8 mouse cellular contexts compared by ENCODE assay signal in genomic region chr11:98682811-98683210, GRCm38 (mm10). TPM values are rescaled to one million over a fixed set of nuclear protein-coding genes. Genes with fewer than 3 reads are reported as not detected.
DNase-seq lines count a peak whose midpoint lies in the region; ATAC-seq lines count a peak whose summit lies in the region.

No protein-coding gene starts in this region.

- peaks cover 26% of the 10 kb centered on the region for H3K36me3 ChIP-seq in heart, embryonic 16.5 days (ENCODE audit: control insufficient read depth, insufficient read depth)
- peaks cover 35% of the 10 kb centered on the region for H3K36me3 ChIP-seq in hindbrain, embryonic 10.5 days
- peaks cover 29% of the 10 kb centered on the region for H3K36me3 ChIP-seq in midbrain, embryonic 13.5 days

- H3K9me3 ChIP-seq in heart, embryonic 16.5 days (replicated peaks; ENCODE audit: control insufficient read depth, low read length): no peaks in the 10 kb centered on the region
- no peaks in the 10 kb centered on the region for H3K9me3 ChIP-seq in hindbrain, embryonic 10.5 days
- no peaks in the 10 kb centered on the region for H3K9me3 ChIP-seq in midbrain, embryonic 13.5 days

- no peak; the same call in 1 of the 2 replicates for ATAC-seq in heart, embryonic 16.5 days (replicated peaks; ENCODE audit: extremely low read depth, insufficient read depth, low FRiP score)
- peak; percentile 34; the same call in 1 of the 2 replicates for ATAC-seq in midbrain, embryonic 13.5 days
- no peak for ATAC-seq in activated CD4-positive, CD25-positive, alpha-beta regulatory T cell, adult 4 months

- DNase-seq in heart, adult 9 months (ENCODE audit: low spot score in 2 of 2): no peak
- DNase-seq in R1 (ENCODE audit: low read depth, low spot score): peak; percentile 24
- DNase-seq in hindbrain, embryonic 10.5 days (ENCODE audit: low spot score): no peak
- no peak for DNase-seq in left cerebral cortex, postnatal 10 days (ENCODE audit: extremely low spot score in 1 of 2, low spot score in 2 of 2)
- DNase-seq in left cerebral cortex, postnatal 14 days (ENCODE audit: low spot score in 2 of 2): no peak

- intact Hi-C loops in left cerebral cortex, postnatal 10 days (cut with DNase I): no loop called here
- intact Hi-C loops in left cerebral cortex, postnatal 14 days (cut with DNase I): no loop called here

- H3K9ac ChIP-seq in heart, embryonic 16.5 days (ENCODE audit: low read length): peak overlapping the region; percentile 100
- H3K9ac ChIP-seq in midbrain, embryonic 13.5 days (replicated peaks): peak overlapping the region; percentile 99

- H3K4me1 ChIP-seq in heart, embryonic 16.5 days (ENCODE audit: control insufficient read depth, insufficient read depth, low read length): peaks cover 9% of the 10 kb centered on the region
- peaks cover 22% of the 10 kb centered on the region for H3K4me1 ChIP-seq in hindbrain, embryonic 10.5 days (replicated peaks)
- peaks cover 16% of the 10 kb centered on the region for H3K4me1 ChIP-seq in midbrain, embryonic 13.5 days (replicated peaks)

- peak overlapping the region; percentile 93 for H3K4me2 ChIP-seq in heart, embryonic 16.5 days (ENCODE audit: low read depth, low read length)
- H3K4me2 ChIP-seq in midbrain, embryonic 13.5 days (replicated peaks): peak overlapping the region; percentile 79

- no peaks in the 10 kb centered on the region for H3K27me3 ChIP-seq in heart, embryonic 16.5 days (ENCODE audit: control insufficient read depth, insufficient read depth, low read length)
- no peaks in the 10 kb centered on the region for H3K27me3 ChIP-seq in hindbrain, embryonic 10.5 days (ENCODE audit: insufficient read depth, poor library complexity, severe bottlenecking)
- no peaks in the 10 kb centered on the region for H3K27me3 ChIP-seq in midbrain, embryonic 13.5 days

- H3K27ac ChIP-seq in heart, embryonic 16.5 days (ENCODE audit: low read length): peak overlapping the region; percentile 85
- peak overlapping the region; percentile 94 for H3K27ac ChIP-seq in hindbrain, embryonic 10.5 days
- H3K27ac ChIP-seq in midbrain, embryonic 13.5 days: peak overlapping the region; percentile 66

- under 1% methylated on average over 23 of the region's 23 CpGs for WGBS in heart, embryonic 16.5 days
- under 1% methylated on average over 23 of the region's 23 CpGs for WGBS in hindbrain, embryonic 10.5 days
- under 1% methylated on average over 23 of the region's 23 CpGs for WGBS in midbrain, embryonic 13.5 days

- H3K4me3 ChIP-seq in heart, embryonic 16.5 days (ENCODE audit: low read length): peak overlapping the region; percentile 100
- H3K4me3 ChIP-seq in hindbrain, embryonic 10.5 days: peak overlapping the region; percentile 93
- H3K4me3 ChIP-seq in midbrain, embryonic 13.5 days (replicated peaks): peak overlapping the region; percentile 94

RNA-seq across cellular contexts. Expression of gene Psmd3, which starts 0.5 kb away (rescaled TPM):
- polyA plus RNA-seq in heart, embryonic 16.5 days (2015; fragmentation: Nextera tagmentation; extraction: Ambion mirVana): 166 and 169 TPM in 2 replicates
- 251 and 281 TPM in 2 replicates for polyA plus RNA-seq in hindbrain, embryonic 10.5 days (2016; fragmentation: Nextera tagmentation; extraction: Ambion mirVana)
- polyA plus RNA-seq in midbrain, embryonic 13.5 days (2015; fragmentation: Nextera tagmentation; extraction: Ambion mirVana): 174 and 190 TPM in 2 replicates
- total RNA-seq in left cerebral cortex, postnatal 10 days (2021): 100 to 1,000 TPM; 136 to 138 TPM
- 10 to 100 TPM; 14.2 to 25.7 TPM for polyA plus RNA-seq in activated CD4-positive, CD25-positive, alpha-beta regulatory T cell, adult 4 months (2017; shearing (Covaris generic))
- total RNA-seq in left cerebral cortex, postnatal 14 days (2021): 100 to 1,000 TPM; 128 to 134 TPM

RNA-seq across cellular contexts. Expression of gene Csf3, which starts 18.3 kb away (rescaled TPM):
- polyA plus RNA-seq in heart, embryonic 16.5 days (2015; fragmentation: Nextera tagmentation; extraction: Ambion mirVana): not detected in 2 replicates
- polyA plus RNA-seq in hindbrain, embryonic 10.5 days (2016; fragmentation: Nextera tagmentation; extraction: Ambion mirVana): not detected in 2 replicates
- polyA plus RNA-seq in midbrain, embryonic 13.5 days (2015; fragmentation: Nextera tagmentation; extraction: Ambion mirVana): not detected in 2 replicates
- not detected for total RNA-seq in left cerebral cortex, postnatal 10 days (2021)
- not detected for polyA plus RNA-seq in activated CD4-positive, CD25-positive, alpha-beta regulatory T cell, adult 4 months (2017; shearing (Covaris generic))
- total RNA-seq in left cerebral cortex, postnatal 14 days (2021): not detected

RNA-seq across cellular contexts. Expression of gene Gsdma, which starts 18.7 kb away (rescaled TPM):
- polyA plus RNA-seq in heart, embryonic 16.5 days (2015; fragmentation: Nextera tagmentation; extraction: Ambion mirVana): not detected in 2 replicates
- polyA plus RNA-seq in hindbrain, embryonic 10.5 days (2016; fragmentation: Nextera tagmentation; extraction: Ambion mirVana): 0.09 TPM in 1 of 2 replicates, not detected in the other
- polyA plus RNA-seq in midbrain, embryonic 13.5 days (2015; fragmentation: Nextera tagmentation; extraction: Ambion mirVana): not detected in 2 replicates
- under 1 TPM; 0.13 to 0.16 TPM for total RNA-seq in left cerebral cortex, postnatal 10 days (2021)
- under 1 TPM in 1 of 2 experiments, not detected in 1; 0.20 TPM for polyA plus RNA-seq in activated CD4-positive, CD25-positive, alpha-beta regulatory T cell, adult 4 months (2017; shearing (Covaris generic))
- total RNA-seq in left cerebral cortex, postnatal 14 days (2021): not detected

RNA-seq across cellular contexts. Expression of gene Gsdma2, which starts 36.3 kb away (rescaled TPM):
- 0.18 TPM in 1 of 2 replicates, not detected in the other for polyA plus RNA-seq in heart, embryonic 16.5 days (2015; fragmentation: Nextera tagmentation; extraction: Ambion mirVana)
- polyA plus RNA-seq in hindbrain, embryonic 10.5 days (2016; fragmentation: Nextera tagmentation; extraction: Ambion mirVana): not detected in 2 replicates
- not detected in 2 replicates for polyA plus RNA-seq in midbrain, embryonic 13.5 days (2015; fragmentation: Nextera tagmentation; extraction: Ambion mirVana)
- total RNA-seq in left cerebral cortex, postnatal 10 days (2021): not detected
- polyA plus RNA-seq in activated CD4-positive, CD25-positive, alpha-beta regulatory T cell, adult 4 months (2017; shearing (Covaris generic)): not detected
- total RNA-seq in left cerebral cortex, postnatal 14 days (2021): not detected

RNA-seq across cellular contexts. Expression of gene Med24, which starts 46.4 kb away (rescaled TPM):
- polyA plus RNA-seq in heart, embryonic 16.5 days (2015; fragmentation: Nextera tagmentation; extraction: Ambion mirVana): 36.8 and 40.3 TPM in 2 replicates
- polyA plus RNA-seq in hindbrain, embryonic 10.5 days (2016; fragmentation: Nextera tagmentation; extraction: Ambion mirVana): 76.9 and 83.6 TPM in 2 replicates
- polyA plus RNA-seq in midbrain, embryonic 13.5 days (2015; fragmentation: Nextera tagmentation; extraction: Ambion mirVana): 83.5 and 90.3 TPM in 2 replicates
- total RNA-seq in left cerebral cortex, postnatal 10 days (2021): 100 to 1,000 TPM in 1 of 2 experiments, 10 to 100 TPM in 1; 91.7 to 102 TPM
- 10 to 100 TPM; 19.1 to 27.9 TPM for polyA plus RNA-seq in activated CD4-positive, CD25-positive, alpha-beta regulatory T cell, adult 4 months (2017; shearing (Covaris generic))
- total RNA-seq in left cerebral cortex, postnatal 14 days (2021): 100 to 1,000 TPM in 1 of 2 experiments, 10 to 100 TPM in 1; 96.3 to 114 TPM
